Mouse (Mus musculus) layer of hippocampus, adult 9-10 months (tissue): Measurements from ENCODE around the gene Armh1.

Source experiments
- DNase-seq: peaks from one replicate; pipeline ENCODE4 v3.0.0; 2022; ENCODE audit warnings: low spot score

Gene Armh1

DNA sequence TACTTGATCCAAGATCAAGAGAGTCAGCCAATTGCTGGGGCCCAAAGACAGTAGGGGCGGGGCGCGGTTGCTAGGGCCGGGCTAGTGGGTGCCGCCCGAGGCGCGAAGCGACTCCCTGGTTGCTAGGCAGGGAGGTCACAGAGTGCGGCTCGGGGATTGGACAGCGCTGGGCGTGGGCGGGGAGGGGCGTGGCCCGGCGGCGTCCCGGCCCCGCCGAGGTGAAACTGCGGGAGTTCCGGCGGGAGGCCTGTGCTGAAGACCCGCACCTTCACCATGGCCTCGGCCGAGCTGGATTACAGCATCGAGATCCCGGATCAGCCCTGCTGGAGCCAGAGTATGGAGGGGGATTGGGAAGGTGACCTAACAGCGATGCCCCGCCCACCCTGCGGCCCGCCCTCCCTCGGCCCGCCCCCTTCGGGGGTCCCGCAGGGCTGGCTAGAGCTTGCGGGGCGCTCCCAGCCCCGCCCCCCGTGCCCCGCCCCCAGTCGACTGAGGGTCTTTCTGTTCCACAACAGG is at the start of gene Armh1, which contains the start of gene Tmem53:
TSS of gene Armh1 (minus strand) at position 325 of the 516 bp plus-strand sequence.
TSS of gene Tmem53 (plus strand) at position 151 of the 516 bp plus-strand sequence.
- no peak for DNase-seq

DNA sequence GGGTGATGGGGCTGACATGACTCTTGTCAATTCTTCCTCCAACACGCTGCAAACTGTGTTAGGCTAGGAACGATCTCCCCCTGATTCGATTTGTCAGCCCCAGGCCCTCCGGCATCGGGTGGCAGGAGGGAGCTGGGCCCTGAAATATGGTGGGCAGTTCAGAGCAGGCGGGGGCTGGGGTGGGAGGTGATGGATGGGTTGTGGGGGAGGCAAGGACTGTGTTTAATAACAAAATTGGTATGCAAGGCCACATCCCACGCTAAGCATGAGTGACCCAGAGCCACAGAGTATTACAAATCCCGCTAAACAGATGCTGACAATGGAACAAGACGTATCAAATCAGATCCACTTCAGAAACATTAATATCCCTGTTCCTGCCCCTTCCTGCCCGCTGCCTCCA is 48.0 kb upstream of the Armh1 start:
- no peak for DNase-seq

GRCm38 (mm10) chr4:117297819-117298218 is 45.9 kb upstream of the Armh1 start:
- no peak for DNase-seq

DNA sequence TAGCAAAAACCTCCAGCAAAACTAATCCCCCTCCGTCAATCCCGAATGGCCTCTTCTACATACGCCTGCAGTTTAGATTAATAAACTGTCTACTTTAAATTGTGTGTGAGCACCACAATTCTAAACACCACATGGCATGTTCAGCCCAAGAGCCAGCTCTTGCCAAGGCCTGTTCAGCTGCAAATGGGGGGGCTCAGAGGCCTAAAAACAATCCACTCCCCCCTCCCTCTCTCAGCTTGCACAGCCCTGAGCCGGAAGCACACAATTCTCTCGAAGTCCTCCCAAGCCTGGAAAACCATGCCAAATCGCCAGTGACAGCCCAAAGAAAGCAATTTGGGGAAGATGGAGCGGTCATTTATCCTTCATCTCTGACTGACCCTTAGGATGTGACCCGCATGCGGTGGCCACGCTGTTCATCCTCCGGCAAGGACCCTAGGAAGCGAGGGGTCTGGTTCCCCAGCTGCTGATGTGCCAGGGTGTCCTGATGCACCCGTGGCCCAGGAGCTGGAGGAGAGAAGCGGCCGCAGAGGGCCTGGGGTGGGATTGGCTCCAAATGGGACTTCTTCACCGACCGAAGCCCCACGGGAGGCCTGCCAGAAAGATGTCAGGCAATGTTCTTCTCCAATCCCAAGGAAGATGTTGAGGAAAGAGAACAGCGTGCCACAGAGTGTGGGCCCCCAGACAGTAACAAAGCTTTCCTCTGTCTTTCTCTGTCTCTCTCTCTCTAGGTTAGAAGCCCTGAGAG is 45.1 kb upstream of the Armh1 start:
- DNase-seq = no peak

DNA sequence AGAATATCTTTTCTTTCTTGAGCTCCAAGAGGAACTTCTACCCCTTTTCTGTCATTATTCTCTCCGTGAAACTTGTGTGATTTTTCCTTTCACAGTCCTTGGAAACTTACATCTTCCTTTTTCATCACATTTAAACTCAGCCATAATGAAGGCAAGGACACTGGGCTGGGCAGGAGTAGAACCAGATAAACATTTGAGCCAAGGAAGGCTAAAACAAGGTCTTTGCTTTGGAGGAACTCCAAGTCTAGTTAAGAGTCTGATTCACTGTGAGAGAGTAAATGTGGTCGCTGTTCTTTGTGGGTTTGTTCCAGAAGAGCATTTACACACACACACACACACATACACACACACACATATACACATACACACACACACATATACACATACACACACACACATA is 39.8 kb upstream of the Armh1 start:
- no peak for DNase-seq

DNA sequence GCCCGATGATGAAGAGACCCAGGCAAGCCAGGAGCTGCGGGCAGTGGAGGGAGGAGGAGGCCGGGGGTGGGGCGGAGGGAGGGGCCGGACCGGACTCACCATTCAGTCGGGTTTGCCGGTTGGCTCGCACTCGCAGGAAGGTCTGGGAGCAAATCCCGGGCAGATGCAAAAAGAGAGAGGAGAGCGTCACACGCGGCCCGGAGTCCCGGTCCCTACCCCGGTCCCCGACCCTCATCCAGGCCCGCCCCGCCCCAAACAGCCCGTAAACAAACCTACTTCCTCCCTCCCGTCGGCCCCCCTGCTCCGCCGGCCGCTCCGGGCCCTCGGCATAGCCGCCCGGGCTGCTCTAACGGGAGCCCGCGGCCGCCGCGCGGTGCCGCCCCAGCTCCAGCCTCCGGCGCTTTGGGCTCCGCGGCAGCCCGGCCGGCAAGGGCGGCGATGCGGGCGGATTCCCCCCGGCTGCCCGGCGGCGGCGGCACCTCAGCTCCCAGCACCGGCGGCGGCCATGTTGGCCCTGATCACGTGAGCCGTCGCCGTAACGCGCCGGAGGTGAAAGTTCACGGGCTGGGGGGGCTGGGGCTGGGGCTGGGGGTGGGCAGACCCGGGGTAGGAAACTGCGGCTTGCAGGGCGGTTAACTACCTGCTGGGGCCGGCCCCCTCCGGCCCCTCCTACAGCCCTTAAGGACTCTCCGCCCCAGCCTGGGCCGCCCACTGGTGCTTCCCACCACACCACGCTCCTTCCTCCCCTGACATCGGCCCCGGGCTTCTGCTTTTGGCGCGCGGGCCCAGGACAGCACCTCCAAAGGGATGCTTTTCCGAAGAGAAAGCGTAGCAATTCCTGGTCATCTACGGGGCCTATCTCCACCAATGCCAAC is 37.2 kb upstream of the Armh1 start:
- no peak for DNase-seq

- no peak for DNase-seq
Measured at GRCm38 (mm10) chr4:117288277-117288926, 36.5 kb upstream of the Armh1 start.

DNA sequence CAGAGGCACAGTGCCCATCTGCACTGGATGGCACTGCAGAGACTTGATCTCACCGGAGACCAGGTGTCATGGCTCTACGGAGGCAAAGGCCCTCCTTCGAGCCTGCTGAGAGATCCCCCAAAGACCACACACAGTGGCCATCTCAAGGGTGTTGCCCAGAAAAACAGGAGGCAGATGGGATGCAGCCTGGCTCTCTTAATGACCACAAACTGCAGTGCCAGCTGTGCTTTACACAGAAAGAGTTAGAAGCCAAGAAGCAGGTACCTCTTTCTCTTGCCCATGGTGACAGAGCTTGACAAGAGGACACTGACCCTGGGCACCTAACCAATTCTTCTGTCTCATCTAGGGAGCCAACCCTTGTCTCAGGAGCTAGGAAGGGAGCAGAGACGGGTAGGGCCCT is 32.4 kb upstream of the Armh1 start:
- no peak for DNase-seq

GRCm38 (mm10) chr4:117283271-117284191 is 31.6 kb upstream of the Armh1 start:
- DNase-seq = no peak

DNA sequence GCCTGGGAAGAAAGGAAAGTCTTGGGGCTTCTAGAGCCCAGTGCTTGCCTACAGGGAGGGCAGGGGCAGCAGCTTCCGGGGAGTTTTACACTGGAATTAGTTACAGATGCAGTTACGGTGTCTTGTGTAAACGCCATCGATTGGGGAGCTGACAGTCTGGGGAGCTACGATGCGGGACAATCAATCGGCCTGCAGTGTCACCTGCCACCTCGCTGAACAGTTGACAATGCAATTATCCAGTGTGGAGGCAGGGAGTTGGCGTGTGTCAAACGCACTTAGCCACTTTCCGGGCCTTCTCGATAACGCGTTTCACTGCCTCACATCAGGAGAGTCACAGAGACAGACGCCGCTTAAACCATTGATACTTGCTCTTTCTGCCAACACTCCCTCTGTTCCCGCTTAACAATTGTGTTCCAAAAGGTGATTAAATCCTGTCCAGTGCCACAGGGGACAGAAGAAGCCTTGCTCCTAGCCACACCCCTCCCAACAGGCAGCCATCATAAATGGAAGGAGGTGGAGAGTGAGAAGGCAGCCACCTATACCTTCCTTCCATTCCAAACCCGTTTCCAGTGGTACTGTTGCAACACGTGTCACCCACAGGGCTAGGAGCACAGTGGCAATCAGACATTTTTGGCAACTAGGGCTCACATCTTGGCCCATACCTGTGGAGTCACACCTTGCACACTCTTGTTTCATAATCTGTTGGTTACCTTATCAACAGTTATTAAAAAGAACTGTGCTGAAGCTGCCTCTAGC is 29.3 kb upstream of the Armh1 start:
- no peak for DNase-seq

DNA sequence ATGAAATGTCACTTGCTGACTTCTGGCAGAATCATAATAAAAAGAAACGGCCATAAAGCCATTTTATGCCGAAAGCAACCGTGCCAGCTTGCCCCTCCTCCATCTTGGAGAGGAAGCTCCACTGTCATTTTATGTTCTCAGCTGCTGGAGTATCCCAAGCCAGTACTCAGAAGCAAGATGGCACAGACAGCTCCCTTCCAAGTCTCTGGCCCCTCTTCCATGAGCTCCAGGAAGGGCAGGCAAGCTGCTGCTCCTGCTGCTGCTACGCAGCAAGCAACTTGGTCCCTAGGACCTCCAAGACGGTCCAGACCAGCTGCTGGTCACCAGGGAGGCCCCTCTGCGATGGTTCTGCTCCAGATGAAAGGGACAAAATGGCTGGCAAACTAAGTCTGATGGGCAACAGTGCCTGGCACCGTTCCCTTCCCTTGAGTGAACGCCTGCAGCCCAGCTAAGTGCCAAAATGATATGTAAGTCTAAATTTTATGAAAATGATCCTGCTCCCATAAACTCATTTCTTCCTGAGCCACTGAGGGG is 28.5 kb upstream of the Armh1 start:
- DNase-seq = no peak

DNA sequence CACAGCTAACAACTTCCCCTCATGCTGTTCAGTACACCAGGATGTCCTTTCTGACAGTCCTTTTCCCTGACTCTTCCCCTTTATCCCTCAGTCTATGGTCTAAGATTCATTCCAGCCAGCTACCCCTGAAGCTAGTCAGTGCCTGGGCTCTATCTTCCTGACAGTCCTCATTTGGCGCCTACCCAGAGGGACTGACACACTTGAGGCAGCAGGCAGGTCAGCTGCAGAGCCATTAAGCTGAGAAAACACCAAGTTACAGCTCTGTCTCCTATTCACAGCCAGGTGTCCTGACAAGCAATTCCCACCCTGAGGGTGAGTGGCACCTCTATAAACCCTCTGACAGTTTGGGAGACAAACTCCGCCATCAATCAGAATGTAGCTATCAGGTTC is 27.3 kb upstream of the Armh1 start:
- no peak for DNase-seq

DNA sequence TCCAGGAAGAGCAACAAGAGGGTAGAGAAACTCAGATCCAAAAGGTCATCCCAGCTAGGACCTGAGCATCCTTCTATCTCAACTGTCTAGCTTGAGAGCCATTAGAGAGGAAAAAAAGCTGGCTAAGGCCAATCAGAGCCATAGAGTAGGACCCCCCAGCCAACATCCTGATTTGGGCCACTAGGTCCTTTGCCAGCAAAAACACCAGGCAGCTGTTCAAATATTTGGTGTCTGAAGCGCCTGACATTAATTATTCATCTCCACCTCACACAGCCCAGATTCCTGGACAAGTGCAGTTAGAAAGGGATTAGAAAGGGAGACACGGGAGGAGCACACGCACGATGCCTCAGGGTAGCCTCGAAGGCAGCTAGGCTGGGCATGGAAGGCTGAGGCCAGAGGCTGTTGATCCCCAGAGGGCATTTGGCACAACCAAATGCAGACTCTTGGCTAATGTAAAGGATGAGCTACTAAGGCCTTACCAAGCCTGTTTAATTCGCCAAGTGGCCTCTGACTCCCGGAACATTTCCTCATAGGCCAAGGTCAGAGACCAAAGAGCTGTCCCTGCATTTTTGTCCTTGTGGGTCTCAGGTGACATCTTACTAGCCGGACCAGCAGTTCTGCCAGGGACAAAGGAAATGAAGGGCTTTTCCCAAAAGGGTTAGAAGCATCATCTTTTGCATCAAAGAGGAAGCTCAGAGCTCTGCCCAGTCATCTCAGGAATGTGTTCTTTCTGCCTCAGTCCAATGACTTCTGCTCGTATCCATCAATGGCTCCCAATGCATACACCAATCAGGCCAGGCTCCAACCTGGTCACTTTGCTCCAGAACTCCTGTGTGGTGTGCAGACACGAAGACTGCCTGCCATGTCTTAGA is 26.7 kb upstream of the Armh1 start:
- DNase-seq = no peak

DNA sequence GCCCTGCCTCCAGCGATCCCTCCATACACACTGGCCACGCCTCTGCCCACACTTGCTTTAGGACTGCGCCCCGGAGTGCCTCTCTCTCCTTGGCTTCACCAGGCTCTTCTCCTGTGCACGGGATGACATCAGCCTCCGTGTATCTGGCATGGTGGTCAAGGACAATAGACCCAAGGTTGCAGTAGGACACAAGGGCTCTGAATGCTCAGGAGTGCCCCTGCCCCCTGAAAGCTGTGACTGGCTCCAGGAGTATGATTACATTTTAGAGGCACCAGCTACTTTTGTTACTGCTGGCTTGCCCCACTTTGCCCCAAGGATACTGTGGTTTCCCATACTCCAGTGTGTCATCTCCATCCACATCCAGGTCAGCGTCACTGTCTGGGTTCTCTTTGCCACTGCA is 25.8 kb upstream of the Armh1 start:
- no peak for DNase-seq

DNA sequence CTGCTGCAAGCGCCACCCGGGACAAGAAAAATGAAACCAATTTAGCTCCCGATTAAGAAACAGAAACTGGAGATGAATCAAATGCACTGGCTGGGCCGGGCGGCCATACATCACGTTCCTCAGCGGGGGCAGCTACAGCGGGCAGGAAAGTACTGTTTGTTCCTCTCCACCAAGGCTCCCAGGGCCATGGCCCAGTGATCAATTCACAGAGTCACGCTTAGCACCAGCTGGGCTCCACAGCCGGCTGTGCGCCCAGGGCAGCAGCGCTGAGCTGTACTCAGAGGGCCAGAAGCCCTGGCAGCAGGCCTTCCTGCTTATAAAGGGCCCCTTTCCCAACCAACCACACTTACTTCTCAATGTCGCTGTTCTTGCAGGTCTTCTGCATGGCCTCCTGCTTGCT is 25.1 kb upstream of the Armh1 start:
- no peak for DNase-seq

DNA sequence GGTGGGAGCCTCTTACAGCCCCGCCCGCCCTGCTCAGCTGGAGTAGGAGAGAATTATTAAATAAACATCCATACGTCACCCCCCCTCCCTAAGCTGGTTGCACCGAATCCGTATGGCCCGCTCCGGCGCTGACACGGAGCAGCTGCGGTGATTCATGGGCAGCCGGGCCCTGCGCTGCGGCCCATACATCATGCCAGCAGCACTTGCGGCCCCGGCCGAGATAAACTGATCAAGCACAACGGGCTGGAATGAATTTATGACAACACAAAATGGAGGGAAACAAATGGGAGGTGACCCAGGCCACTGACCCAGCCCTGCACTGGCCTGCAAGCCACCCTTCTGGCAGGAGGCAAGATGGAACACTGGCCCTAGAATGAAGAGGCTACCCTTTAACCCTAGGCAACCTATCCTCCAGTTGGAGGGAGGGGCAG is 24.4 kb upstream of the Armh1 start:
- DNase-seq = no peak

GRCm38 (mm10) chr4:117274720-117275119 is 22.8 kb upstream of the Armh1 start:
- no peak for DNase-seq

GRCm38 (mm10) chr4:117272459-117272858 is 20.5 kb upstream of the Armh1 start:
- no peak for DNase-seq

GRCm38 (mm10) chr4:117270278-117270677 is 18.4 kb upstream of the Armh1 start:
- peak; percentile 63 for DNase-seq
